Mouse (Mus musculus): ENCODE results near the gene Krt33b.

Krt33b gene

GRCm38 (mm10) chr11:100029768-100030167, at the start of gene Krt33b:
TSS of gene Krt33b (minus strand) at chr11:100029868.
- DNase-seq (ENCODE audit: low read depth): no peak

GRCm38 (mm10) chr11:100073873-100074272, 44.2 kb upstream of the Krt33b start:
- no peak for DNase-seq (ENCODE audit: low read depth)

GRCm38 (mm10) chr11:100067293-100068036, 37.8 kb upstream of the Krt33b start:
- no peak for DNase-seq (ENCODE audit: low read depth)

DNA sequence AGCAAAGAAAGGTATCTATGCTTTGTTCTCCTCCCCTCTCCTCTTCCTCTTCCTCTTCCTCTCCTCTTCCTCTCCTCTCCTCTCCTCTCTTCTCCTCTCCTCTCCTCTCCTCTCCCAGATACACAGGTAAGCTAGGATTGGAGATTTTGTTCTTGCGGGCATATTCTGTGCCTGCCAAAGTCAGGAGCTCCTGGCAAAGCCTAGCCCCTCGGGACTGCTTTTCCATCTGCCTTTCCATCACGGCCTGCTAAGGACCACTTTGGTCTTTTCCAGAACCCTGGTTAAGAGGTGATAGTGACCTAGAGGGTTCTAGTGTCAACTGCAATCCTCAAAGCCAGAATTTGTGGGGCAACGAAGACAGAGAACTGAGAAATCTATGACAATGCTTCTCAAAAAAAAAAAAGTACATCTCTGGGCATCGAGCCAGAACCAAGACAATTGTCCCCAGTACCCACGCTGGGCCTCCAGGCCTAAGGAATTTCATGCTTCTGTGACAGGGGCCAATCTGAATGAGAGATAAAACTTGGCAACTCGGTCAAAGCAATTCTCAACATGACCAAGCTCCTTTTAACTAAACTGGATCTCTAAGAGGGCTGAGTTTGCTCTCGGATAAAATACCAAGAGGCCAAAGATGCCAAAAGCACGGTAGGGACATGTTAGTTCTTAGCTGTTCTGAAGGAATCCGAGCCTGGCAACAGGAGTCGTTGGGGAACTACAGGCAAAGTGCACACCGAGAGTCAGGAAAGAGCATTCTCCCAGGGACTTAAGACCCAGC, 36.8 kb upstream of the Krt33b start:
- no peak for DNase-seq (ENCODE audit: low read depth)

- DNase-seq (ENCODE audit: low read depth): no peak
Observed at GRCm38 (mm10) chr11:100058875-100059274, 29.2 kb upstream of the Krt33b start.

- no peak for DNase-seq (ENCODE audit: low read depth)
Observed at GRCm38 (mm10) chr11:100055686-100056655, 26.3 kb upstream of the Krt33b start.

DNA sequence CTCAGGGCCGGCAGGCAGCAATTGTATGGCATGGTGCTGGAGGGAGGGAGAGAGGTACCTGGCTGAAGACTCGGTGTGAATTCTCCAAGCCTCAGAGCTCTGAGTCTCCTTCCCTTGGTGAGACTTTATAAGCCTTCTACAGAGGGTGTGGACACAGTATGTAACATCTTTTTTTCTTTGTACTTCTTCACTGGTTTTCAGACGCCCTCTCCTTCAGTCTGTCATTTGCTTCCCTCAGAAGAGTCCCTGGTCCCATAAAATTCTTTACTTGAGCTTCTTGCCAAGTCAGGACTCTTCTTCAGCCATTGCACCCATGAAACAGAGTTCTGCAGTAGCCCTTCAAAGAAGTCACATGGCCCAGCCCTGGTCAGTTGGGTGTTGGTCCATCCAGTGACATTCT, 20.8 kb upstream of the Krt33b start, which contains the start of gene Krt31:
TSS of gene Krt31 (minus strand) at position 101 of the 400 bp plus-strand sequence.
- no peak for DNase-seq (ENCODE audit: low read depth)

- no peak for DNase-seq (ENCODE audit: low read depth)
Observed at GRCm38 (mm10) chr11:100047193-100047592, 17.5 kb upstream of the Krt33b start.

GRCm38 (mm10) chr11:100046303-100046866, 16.7 kb upstream of the Krt33b start:
- no peak for DNase-seq (ENCODE audit: low read depth)

DNA sequence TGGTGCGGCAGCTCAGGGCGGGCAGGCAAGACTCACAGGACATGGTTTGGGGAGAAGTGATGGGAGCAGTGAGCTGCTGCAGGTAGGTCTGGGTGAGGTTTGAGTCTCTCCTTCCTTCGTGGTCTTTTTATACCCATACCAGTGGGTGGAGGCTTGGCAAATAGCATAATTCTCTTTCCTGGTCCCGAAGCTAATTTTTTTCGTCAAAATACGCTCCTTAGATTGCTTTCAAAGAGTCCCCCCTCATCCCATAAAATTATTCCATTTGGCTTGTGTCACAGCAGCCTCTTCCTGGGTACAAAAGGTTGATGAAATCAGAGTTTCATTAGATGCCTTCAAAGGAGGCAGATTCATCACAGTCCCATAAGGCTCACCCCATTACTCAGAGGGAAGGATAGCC, 11.8 kb upstream of the Krt33b start, which contains the start of gene Krt34:
TSS of gene Krt34 (minus strand) at position 101 of the 400 bp plus-strand sequence.
- no peak for DNase-seq (ENCODE audit: low read depth)

DNA sequence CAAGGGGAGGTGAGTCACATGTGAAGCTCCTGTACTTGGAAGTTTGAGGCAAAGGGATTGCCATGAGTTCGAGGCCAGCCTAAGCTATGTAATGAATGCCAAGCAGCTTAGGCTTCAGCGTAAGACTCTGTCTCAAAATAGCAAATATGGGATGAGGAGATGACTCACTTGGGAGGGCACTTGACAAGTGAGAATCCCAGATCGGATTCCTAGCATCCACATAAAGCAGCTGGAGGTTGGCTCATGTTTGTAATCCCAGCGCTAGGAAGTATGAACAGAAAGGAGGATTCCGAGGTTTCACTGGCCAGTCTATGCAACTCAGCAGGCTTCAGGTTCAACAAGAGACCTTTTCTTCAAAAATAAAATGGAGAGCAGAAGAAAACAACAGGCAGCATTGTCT, 8.2 kb downstream of the Krt33b start:
- DNase-seq (ENCODE audit: low read depth): no peak

GRCm38 (mm10) chr11:100019466-100019865, 10.2 kb downstream of the Krt33b start:
- DNase-seq (ENCODE audit: low read depth): no peak

GRCm38 (mm10) chr11:100016112-100016511, 13.6 kb downstream of the Krt33b start, which contains the start of gene Krt33a:
TSS of gene Krt33a (minus strand) at chr11:100016212.
- DNase-seq (ENCODE audit: low read depth): no peak

DNA sequence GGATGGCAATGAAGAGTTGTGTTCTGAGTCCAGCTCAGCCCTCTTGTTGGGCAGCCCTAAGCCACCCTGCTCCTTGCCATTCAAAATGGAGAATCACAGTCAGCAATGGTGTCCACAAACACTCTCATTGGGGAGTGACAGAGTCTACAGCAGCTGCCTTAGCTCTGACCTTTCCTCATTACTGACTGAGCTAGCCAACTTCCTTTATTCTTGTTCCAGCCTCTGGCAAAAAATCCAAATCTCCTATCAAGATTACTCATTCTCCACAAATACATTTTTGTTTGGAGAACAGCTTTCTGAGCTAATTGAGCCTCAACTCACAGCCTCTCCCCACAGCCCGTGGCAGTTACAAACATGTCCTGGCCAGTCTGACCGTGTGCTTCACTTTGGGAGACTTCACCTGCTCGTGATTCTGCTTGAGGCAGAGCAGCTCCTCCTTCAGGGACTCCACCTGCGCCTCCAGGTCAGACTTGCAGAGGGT, 15.9 kb downstream of the Krt33b start:
- DNase-seq (ENCODE audit: low read depth): no peak

DNA sequence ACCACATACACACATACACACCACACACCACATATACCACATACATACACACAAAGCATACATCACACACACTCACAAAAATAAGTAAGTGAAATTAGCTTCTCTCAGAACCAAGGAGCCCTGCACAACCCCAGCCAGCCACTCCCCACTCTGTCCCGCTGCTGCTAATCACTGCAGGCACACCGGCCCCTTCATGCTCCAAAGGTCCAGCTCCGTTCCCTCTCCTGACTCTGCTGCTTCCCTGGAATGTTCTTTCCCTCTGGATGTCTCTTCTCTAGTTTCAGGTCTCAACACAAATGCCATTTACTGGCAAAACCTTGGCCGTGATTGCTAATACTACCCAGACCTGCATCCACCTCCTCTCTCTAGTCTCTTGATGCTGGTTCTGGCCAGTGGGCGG, 19.0 kb downstream of the Krt33b start:
- no peak for DNase-seq (ENCODE audit: low read depth)

GRCm38 (mm10) chr11:100008336-100008735, 21.3 kb downstream of the Krt33b start:
- DNase-seq (ENCODE audit: low read depth): no peak

DNA sequence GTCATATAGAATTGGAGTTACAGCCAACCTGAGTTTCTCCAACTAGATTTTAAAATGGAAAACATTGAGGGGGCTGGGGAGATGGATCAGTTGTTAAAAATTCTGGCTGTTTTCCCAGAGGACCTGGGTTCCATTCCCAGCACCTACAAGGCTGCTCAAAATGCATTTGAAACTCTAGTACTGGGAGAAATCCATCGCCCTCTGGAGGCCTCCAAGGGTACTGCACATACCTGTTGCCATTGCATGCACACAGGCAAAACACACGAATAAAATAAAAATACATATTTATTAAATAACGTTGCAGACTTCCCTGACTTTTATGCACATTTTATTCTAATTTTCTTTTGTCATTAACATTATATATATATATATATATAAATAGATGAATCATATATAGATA, 23.0 kb downstream of the Krt33b start:
- peak; percentile 31 for DNase-seq (ENCODE audit: low read depth)

DNA sequence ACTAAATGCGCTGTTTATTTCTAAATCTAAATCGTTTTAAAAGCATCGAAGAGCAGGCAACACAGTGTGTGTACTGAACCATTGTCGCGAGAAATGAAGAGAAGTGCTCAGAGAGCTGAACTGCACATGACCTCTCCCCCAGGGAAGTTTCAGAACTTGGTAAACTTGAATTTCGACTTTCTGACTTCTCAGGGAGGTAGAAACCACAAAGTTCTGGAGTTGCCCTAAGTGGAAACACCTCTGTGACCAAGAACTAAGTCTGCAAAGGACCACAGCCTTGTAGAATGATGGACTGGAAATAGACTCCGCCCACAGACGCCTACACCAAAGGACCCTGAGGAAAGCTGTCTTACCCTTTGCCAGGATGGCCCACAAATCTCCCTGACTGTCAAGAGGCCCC, 23.8 kb downstream of the Krt33b start:
- no peak for DNase-seq (ENCODE audit: low read depth)

DNA sequence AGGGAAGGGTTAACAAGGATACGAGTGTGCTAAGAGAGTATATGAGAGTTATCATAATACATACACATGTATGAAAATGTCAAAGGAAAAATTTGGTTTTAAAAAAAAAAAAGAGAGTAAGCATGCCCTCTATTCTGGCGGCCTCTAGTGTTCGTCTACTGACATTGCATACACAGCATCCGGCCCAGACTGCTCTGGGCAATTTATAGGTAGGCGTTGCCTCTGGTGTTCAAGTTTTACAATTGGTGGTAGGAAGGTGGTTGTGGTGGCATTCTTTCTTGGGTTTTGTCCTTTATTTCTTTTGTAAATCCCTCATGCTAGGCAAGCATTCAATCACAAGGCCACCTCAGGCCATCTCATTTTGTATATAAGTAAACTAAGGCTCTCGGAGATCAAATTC, 24.8 kb downstream of the Krt33b start:
- peak; percentile 48 for DNase-seq (ENCODE audit: low read depth)

GRCm38 (mm10) chr11:99999091-99999490, 30.6 kb downstream of the Krt33b start:
- DNase-seq (ENCODE audit: low read depth): no peak

GRCm38 (mm10) chr11:99994384-99994661, 35.3 kb downstream of the Krt33b start:
- DNase-seq (ENCODE audit: low read depth): no peak
